Mouse (Mus musculus) lung, adult 2 months (tissue): ENCODE measurements around the gene Olfr56.
"Not testable (repeated sequence)": the region's sequence is repeated elsewhere in the genome, so short reads cannot be mapped to it uniquely, and the experiment has no call there.

Experiments used
- CTCF ChIP-seq: fragments of 200-500 bp; IDR thresholded peaks from 2 replicates; pipeline ENCODE4 v1.5.1; 2011; ENCODE audit warnings: mild to moderate bottlenecking, low read length, control low read depth; ENCODE audit not compliant: insufficient read depth
- POLR2A ChIP-seq: fragments of 200-500 bp; IDR thresholded peaks from 2 replicates; pipeline ENCODE4 v1.6.1; 2011; ENCODE audit warnings: low read depth, mild to moderate bottlenecking, control low read depth, low read length, borderline replicate concordance; ENCODE audit errors: extremely low read depth

DNA sequence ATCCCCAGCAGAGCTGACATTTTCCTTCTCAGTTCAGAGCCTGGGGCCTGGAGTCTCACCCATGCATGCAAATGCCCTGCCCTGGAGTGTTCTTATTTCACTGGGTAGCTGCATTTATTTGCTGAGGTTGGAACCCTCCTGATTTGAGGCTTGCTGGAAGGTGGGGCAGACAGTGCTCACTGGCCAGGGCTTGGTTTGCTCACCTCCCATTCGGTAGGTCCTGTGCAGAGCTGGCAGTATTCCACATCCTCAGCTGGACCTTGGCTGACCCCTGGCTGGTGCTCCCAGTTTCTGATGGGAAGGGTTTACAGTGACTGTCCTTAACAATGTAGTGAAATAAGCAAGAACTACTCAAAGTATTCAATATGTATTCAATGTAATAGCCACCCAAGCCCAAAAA is 44.8 kb upstream of the Olfr56 start:
- not testable (repeated sequence) for TF ChIP-seq POLR2A, CTCF
